Mouse (Mus musculus) right cerebral cortex, adult 2 months (tissue): ENCODE measurements at regions not wholly inside any gene's neighbourhood (a gene's known extent, or its start where the extent isn't known, plus 50 kb on each side); places are given as distances from the start of the nearest gene placed in this dataset.

Experiments used
- DNase-seq, 2 experiments: peaks; one replicate each; pipeline ENCODE4 v3.0.0; 2021 to 2022; ENCODE audit warnings: low spot score in 2 of 2

DNA sequence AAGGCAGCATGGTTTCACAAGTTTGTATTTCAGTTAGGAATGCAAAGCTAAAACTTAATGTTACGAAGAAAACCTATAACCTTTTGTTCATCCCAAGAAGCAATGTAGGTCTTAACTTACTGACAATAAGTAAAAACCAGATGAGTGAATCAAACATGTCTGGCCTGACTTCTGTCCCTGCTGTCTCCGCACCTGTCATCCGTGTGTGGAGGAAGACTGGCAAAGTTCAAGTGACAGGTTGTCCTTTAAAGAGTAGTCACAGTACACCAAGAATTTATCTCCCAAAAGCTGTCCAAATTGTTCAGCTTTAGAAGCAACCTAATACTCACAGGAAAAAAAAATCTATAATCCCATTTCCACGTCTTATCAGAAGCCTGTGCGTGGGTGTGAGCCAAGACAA, 146.3 kb upstream of the Gm10181 start:
- no peak for DNase-seq

DNA sequence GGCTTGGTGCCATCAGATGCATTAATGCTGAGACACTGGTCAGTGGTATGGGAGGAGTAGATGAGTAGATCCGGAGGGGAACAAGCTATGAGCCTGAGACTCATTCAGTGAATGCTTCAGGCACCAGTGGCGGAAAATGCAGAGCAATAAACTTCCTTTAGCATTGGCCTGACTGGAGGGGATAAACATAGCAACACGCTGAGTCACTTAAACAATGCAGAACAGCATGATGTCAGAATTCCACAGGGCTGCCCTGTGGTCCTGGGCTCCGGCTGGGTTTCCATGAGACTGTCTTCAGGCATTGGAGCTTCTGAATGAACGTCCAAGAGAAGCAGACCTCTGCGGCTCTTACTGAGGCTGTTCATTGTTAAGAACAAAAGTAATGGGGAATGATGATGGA, 145.4 kb upstream of the Gm10181 start:
- no peak for DNase-seq

DNA sequence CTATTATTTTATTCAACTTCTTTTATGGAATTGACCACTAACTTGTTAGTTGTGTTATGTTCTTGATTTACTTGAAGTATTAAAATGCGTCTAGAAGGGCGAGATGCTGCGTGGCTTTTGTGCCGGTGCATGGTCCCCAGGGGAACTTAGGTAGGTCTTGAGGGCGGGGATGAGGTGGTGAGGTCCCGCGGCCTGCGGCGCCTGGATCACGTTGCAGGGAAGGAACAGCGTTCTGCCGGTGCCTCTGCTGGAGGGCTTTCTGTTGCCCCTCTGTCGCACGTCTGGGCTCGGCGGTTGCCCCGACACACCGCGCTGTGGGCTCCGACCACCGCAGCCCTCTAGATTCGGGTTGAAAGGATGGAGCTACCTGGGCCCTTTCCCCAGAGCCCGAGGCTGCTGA, 136.7 kb upstream of the Gm10181 start:
- no peak for DNase-seq

DNA sequence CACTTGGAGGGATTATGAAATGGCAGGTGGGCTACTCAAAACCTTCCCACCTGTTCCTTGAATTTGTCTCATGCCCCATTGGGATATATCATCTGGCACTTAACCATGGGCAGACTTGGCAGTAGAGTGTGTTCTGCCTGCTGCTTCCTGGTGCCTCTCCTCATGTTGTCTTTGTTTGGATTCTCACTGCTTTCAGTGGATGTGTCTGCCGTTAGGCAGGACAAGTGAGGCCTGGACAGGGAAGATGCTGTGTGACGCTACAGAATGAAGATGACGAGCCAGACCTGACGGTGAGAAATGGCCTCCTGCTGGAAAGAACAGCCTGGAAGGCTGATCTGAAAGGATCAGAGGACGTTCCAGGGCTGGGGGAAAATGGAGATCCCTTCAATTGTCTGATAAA, 133.6 kb upstream of the Gm10181 start:
- DNase-seq, result no peak

DNA sequence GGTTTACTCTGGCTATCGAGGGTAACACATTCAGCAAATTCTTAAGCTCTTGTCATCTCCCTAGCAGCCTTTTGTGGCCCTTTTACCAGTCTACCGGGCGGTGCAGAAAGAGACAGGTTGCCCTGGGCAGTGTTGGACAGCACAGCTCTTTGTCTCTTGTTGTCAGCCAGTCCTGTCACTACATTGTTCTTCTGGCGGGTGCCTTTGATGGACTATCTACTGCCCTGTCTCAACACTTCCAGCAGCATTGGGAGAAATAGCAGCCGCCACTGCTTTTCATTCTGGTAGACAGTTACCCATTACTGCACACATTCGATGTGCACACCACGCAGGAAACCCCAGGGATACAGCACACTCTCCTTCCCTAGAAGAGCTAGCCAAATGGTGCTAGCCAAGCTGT, 132.7 kb upstream of the Gm10181 start:
- no peak for DNase-seq

DNA sequence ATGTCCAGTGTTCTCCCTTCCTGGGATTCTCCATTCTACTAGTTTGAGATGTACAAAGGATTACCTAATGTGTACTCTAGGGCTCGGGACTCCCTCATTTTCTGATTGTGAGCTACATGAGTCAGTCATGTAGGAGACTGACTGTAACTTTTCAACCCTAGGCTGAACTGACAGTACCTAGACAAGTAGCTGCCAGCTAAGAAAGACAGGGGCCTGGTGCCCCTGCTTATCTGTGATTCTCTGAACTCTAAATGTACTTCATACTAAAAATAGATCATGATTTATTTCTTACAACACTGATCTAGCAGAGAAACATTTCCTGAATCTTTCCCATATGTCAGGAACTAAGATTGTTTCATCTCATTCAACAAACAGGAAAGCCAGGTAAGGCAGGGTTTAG, 125.9 kb upstream of the Gm10181 start:
- DNase-seq, result no peak

DNA sequence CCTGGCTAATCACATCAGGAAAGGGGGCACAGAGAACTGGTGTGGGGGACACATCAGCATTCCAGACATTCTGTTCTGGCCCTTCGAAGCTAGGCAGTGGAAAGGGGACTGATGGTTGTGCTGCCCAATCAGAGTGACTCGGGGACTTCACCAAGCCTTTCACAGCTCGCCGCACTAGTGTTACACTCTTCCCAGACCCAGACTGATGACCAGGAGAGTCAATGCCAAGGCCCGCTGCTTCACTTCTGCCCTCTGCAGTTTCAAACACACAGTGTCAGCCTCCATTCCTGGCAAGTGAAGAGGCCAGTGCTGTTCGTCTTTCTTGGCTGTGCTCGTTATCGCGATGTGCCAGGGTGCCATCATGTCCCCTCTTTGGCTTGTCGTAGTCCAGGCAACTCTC, 121.7 kb upstream of the Gm10181 start:
- DNase-seq, result no peak

DNA sequence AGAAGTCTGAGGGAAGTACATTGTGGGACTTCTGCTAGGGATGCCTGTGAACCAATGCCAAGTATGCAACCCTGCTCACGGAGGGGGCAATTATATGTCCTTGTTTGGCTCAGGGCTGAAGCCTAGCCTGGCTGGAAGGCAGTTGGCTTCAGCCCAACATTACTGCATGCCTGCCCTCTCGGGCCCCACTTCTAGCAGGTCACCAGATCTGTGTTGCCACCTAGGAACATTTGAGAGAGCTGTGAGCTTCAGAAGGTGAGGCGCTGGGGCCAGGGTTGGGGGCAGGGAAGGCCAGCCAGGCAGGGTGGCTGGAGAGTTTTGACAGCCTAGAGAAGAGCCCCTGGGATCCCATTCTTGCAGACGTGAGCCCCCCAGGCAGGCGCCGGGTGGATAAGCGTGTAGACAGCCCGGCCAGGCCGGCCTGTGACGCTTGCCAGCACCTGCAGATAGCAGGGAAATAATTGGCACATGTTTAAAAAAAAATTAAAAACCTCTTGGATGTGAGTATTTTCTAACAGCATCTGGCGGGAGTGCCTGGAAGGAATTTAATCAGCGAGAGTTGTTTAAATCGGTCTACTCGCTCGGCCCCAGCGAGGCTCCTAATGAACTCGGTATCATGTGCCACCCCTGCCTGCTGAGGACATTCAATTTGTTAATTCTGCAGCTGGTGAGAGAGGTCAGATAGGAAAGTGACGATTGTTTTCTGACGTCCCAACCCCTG, 115.0 kb upstream of the Gm10181 start:
- DNase-seq, result peak in 1 of 2 experiments; percentile 1

DNA sequence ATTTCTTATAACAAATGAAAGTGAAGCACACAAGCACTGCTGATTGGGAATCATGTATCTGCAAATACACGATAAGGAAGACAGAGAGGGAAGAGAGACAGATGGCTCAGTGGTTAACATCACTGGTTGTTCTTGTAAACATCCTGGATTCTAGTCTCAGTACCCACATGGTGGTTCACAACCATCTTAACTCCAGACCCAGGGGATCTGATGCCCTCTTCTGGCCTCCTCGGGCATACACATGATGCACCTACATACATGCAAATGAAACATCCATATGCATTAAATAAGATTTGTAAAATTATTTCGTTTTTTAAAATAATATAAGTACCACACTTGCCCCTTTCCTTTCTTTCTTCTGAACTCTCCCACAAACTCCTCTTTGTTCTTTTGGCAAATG, 106.4 kb upstream of the Gm10181 start:
- no peak for DNase-seq

DNA sequence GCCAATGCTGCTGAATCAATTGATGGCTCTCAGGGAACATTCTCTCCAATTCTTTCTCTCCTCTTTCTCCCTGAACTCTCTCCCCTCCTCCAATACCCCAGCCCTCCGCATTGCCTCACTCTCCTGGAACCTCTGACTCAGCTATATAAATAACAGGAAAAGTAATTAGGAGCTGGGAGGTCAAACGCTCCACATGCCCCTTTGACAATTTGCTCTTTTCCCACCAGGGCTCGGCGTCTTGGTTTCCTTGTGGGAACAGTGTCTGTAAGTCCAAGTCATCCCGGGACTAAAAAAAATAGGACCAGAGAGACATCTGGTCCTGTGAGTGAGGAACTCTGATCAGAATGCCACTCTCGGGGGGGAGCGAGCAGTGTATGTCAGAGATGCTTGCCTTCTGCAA, 94.7 kb upstream of the Gm10181 start:
- DNase-seq, result no peak

DNA sequence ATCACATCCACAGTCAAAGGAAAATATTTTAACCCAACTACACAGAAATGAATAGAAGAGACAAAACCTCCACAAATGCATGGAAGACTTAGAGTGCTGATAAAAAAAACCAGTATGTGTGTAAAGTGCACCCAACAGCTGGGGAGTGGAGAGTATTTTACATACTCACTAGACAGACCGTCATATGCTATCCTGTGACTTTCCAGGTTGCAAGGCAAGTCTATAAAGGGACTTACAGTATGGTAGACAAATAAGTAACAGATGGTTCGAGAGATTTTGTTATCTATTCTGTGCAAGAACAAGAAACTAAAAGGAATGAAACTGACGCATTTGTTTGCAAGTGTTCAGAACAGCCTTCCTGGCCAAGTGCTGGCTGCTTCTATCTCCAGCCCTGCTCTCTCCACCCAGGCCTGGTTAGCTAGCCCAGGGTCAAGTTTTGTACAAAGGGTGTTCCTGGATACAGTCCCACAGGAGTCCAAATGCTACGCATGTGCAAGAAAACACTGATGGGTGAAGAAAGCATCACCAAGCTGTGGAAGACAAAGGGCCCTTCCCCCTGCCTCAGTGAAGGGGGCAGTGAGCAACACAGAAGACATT, 68.0 kb upstream of the Gm10181 start:
- DNase-seq, result no peak

DNA sequence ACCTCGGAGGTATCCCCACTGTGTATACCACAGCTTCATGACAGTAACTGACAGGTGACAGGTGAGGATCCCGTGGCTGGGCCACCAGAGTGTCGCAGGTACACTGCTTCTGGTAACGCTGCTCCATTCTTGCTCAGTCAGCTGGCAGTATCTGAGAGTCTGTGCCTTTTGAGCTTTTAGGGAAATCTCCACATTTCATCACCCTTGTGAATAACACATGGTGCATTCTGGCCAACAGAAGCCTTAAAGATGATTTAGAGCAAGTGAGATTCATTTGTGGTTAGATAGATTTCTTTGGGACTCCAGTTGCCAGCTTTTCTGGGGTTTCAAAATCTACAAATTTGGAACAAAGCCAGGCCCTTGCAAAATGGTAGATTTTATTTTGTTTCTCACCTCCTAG, 66.8 kb upstream of the Gm10181 start:
- DNase-seq, result no peak

DNA sequence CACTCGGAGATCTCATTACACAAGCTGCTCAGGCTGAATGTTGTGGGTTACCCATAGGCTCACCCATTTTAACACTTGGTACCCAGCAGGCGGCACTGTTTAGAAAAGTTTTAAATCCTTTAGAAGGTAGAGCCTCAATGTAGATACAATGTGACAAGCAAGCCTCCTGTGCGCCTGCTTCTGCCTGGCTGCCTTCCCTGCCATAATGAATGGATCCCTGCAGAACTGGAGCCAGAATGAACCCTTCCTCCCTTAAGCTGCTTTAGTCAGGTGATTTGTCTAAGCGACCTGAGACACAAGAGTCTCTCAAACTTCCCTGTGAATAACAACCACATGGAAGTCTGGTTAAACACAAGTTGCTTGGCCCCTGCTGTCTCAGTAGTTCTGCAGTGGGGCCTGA, 64.7 kb upstream of the Gm10181 start:
- DNase-seq, result no peak

DNA sequence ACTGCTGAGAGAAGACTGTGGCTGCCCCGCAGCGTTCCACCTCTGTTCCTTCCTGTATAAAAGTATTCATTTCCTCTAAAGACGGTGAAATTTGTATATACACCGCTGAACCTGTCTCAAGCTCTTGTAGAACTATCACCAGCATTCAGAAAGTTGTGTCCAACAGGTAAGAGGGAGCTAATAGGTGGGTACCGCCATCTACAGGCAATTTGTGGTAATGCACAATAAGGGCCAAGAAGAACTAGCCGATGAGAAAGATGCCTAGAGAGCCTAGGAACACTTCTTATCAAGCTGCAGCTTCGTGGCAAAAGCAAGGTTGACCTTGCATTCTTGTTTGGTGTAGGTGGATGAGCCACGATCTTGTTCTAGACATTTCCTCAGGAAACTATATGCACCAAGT, 61.6 kb upstream of the Gm10181 start:
- peak; percentile 77 to 81 for DNase-seq

DNA sequence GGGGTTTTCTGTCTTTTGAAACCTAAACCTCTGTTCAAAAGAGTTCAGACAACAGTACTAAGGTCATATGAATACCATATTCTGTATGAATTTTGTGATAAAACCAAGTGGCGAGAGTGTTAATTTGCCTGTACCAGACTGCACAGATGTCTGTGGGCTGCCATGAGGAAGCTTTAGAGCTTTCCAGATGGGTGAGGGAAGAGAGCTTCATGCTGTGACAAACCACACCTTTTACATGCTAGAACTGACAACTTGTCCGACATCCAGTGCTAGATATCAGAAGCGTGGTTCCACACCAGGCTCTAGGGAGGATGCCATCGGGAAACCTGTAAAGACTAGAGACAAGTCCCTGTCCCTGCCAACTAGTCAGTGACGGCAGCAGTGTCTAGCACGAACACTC, 60.9 kb upstream of the Gm10181 start:
- DNase-seq, result peak; percentile 17 to 31

DNA sequence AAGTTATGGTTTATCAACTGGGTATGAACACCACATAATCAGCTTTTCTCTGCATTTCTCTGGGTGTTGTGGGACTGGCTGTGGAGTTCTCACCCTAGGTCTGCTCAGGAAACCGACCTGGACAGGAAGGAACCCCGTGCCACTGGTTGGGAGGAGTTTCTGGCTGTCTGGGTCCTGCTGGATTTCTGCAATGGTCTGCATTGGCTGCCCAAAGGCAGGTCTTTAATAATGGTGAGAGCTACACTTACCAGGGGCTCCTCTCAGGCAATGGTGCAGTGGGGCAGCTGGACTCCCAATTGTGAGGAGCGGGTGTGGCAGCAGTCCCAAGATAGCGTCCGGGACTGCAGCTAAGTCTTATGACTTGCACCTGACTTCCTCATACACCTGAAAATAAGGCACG, 57.8 kb upstream of the Gm10181 start:
- no peak for DNase-seq
